Mouse (Mus musculus): ENCODE results near the gene Gm26938. TPM values are rescaled to one million over a fixed set of nuclear protein-coding genes. Genes with fewer than 3 reads are reported as not detected.

Gm26938 gene
- 0.72 TPM in 1 of 2 replicates, not detected in the other for polyA plus RNA-seq (2015; fragmentation: Nextera tagmentation; extraction: Ambion mirVana)

GRCm38 (mm10) chr5:139826357-139827055, at the start of gene Gm26938, which contains the start of gene Psmg3:
Gene Gm26938 (minus strand): TSS chr5:139826407.
Gene Psmg3 (minus strand): TSS chr5:139826885.
- Histone ChIP-seq H3K9me3 (ENCODE audit: low read length) (no peaks in the 10 kb centered on the region), H3K4me3 (ENCODE audit: low read length) (peak within 1 kb of the TSS; percentile 93), H3K9ac (replicated peaks; ENCODE audit: low read length) (peak within 1 kb of the TSS; percentile 90), H3K27me3 (ENCODE audit: insufficient read depth, low read length) (no peaks in the 10 kb centered on the region), H3K4me2 (replicated peaks; ENCODE audit: low read depth, low read length) (peak within 1 kb of the TSS; percentile 95), H3K36me3 (ENCODE audit: insufficient read depth, low read length) (peaks cover 11% of the 10 kb centered on the region), H3K27ac (ENCODE audit: low read length) (peak within 1 kb of the TSS; percentile 63; the same call in 1 of the 2 replicates), H3K4me1 (ENCODE audit: insufficient read depth, low read length) (peaks cover 16% of the 10 kb centered on the region)
- peak; percentile 83 for ATAC-seq (ENCODE audit: low FRiP score, low TSS enrichment)
- under 1% methylated on average over 43 of the region's 43 CpGs for WGBS

- no peaks in the 10 kb centered on the region for H3K36me3 ChIP-seq (ENCODE audit: insufficient read depth, low read length)
- no peaks in the 10 kb centered on the region for H3K9me3 ChIP-seq (ENCODE audit: low read length)
- 95% methylated on average over 1 of the region's 1 CpGs for WGBS
- H3K9ac ChIP-seq (replicated peaks; ENCODE audit: low read length): no peak overlapping the region
- no peaks in the 10 kb centered on the region for H3K27me3 ChIP-seq (ENCODE audit: insufficient read depth, low read length)
- no peak overlapping the region for H3K4me3 ChIP-seq (ENCODE audit: low read length)
- no peak overlapping the region for H3K27ac ChIP-seq (ENCODE audit: low read length)
- H3K4me2 ChIP-seq (replicated peaks; ENCODE audit: low read depth, low read length): no peak overlapping the region
- no peak for ATAC-seq (ENCODE audit: low FRiP score, low TSS enrichment)
- no peaks in the 10 kb centered on the region for H3K4me1 ChIP-seq (ENCODE audit: insufficient read depth, low read length)
These were observed 45.3 kb upstream of the Gm26938 start for GRCm38 (mm10) chr5:139871526-139871925.

DNA sequence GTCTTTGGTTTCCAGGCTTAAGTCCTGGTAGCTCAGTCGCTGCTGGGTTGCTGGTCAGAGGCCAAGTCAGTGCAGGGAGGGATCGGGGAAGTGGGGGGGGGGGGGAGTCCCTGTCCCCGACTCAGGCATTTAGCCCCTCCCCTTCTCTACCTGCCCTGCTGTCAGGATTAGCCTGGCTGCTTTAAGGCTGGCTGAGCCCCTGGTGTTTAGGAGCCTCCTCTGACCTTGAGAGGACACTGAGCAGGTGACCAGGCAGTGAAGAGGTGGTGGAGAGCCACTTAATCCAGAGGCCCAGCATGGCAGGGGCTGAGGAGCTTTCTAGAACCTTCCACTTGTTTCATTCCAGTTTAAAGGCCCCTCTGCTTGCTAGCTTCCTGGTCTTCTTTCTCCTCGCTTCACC, 44.7 kb upstream of the Gm26938 start:
- ATAC-seq (ENCODE audit: low FRiP score, low TSS enrichment): no peak
- Histone ChIP-seq H3K27me3 (ENCODE audit: insufficient read depth, low read length) (no peaks in the 10 kb centered on the region), H3K27ac (ENCODE audit: low read length) (no peak overlapping the region), H3K36me3 (ENCODE audit: insufficient read depth, low read length) (no peaks in the 10 kb centered on the region), H3K4me3 (ENCODE audit: low read length) (no peak overlapping the region), H3K4me2 (replicated peaks; ENCODE audit: low read depth, low read length) (no peak overlapping the region), H3K9me3 (ENCODE audit: low read length) (no peaks in the 10 kb centered on the region), H3K4me1 (ENCODE audit: insufficient read depth, low read length) (no peaks in the 10 kb centered on the region), H3K9ac (replicated peaks; ENCODE audit: low read length) (no peak overlapping the region)
- 22% methylated on average over 4 of the region's 4 CpGs for WGBS

DNA sequence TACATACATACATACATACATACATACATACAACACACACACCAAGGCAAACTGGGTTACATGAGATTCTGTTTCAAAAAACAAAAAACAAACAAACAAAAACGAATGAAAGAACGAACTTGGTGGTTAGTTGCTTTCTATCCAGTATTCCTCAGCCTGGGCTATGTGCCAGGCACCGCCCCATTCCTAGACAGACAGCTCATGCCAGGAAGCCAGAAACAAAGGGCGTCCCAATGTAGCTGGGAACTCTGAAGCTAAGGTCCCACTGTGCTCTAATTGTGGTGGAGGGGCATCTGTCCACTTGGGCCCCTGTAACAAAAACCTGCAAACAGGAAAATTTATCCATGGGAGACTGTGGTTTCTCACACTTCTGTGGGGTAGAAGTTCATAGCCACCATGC, 36.6 kb upstream of the Gm26938 start:
- no peaks in the 10 kb centered on the region for H3K27me3 ChIP-seq (ENCODE audit: insufficient read depth, low read length)
- ATAC-seq (ENCODE audit: low FRiP score, low TSS enrichment): no peak
- H3K9me3 ChIP-seq (ENCODE audit: low read length): no peaks in the 10 kb centered on the region
- H3K36me3 ChIP-seq (ENCODE audit: insufficient read depth, low read length): no peaks in the 10 kb centered on the region
- H3K4me3 ChIP-seq (ENCODE audit: low read length): no peak overlapping the region
- no peak overlapping the region for H3K4me2 ChIP-seq (replicated peaks; ENCODE audit: low read depth, low read length)
- no peak overlapping the region for H3K9ac ChIP-seq (replicated peaks; ENCODE audit: low read length)
- H3K27ac ChIP-seq (ENCODE audit: low read length): no peak overlapping the region
- whole genome bisulfite sequencing: 54% methylated on average over 4 of the region's 4 CpGs
- no peaks in the 10 kb centered on the region for H3K4me1 ChIP-seq (ENCODE audit: insufficient read depth, low read length)

GRCm38 (mm10) chr5:139860328-139861104, 34.3 kb upstream of the Gm26938 start:
- Histone ChIP-seq H3K9ac (replicated peaks; ENCODE audit: low read length) (0 out of 2 replicates have a peak overlapping the region, but pooled peaks have one; percentile 15), H3K4me3 (ENCODE audit: low read length) (no peak overlapping the region), H3K27me3 (ENCODE audit: insufficient read depth, low read length) (no peaks in the 10 kb centered on the region), H3K4me1 (ENCODE audit: insufficient read depth, low read length) (no peaks in the 10 kb centered on the region), H3K4me2 (replicated peaks; ENCODE audit: low read depth, low read length) (no peak overlapping the region), H3K36me3 (ENCODE audit: insufficient read depth, low read length) (no peaks in the 10 kb centered on the region), H3K27ac (ENCODE audit: low read length) (no peak overlapping the region), H3K9me3 (ENCODE audit: low read length) (no peaks in the 10 kb centered on the region)
- WGBS: 30% methylated on average over 15 of the region's 15 CpGs
- ATAC-seq (ENCODE audit: low FRiP score, low TSS enrichment): no peak

DNA sequence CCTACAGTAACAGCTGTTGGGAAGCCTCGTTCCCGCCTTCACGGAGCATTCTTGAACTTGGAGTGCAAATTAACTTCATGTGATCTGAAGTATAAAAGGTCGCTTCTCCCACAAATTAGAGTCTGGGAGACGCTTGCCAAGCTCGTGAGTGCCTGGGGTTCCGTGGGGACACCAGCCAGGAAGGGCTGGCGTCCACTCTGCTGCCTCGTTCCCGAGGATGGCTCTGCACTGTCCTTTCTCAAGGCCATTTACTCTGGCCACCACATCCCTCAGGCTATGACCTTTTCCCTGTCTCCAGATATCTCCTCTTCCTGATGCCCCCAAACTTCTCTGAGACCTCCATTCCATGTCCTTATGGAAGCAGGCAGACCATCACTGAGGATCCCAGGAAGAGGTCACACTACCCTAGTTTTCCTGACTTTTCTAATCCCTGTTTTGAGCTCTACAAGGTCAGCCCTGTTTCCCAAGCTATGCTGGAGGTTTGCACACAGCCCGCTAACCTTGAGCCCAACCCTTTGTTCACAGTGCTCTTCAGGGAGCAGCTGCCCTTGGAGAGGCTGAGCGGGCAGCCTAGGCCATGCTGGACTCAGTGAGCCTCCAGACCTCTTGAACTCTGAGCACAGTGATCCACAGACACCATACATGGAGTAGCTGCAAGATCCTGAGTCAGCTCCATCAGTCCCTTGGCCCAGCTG, 23.6 kb upstream of the Gm26938 start:
- 68% methylated on average over 12 of the region's 12 CpGs for WGBS
- Histone ChIP-seq H3K4me3 (ENCODE audit: low read length) (no peak overlapping the region), H3K4me2 (replicated peaks; ENCODE audit: low read depth, low read length) (no peak overlapping the region), H3K27ac (ENCODE audit: low read length) (no peak overlapping the region), H3K4me1 (ENCODE audit: insufficient read depth, low read length) (no peaks in the 10 kb centered on the region), H3K36me3 (ENCODE audit: insufficient read depth, low read length) (no peaks in the 10 kb centered on the region), H3K27me3 (ENCODE audit: insufficient read depth, low read length) (no peaks in the 10 kb centered on the region), H3K9me3 (ENCODE audit: low read length) (peaks cover 6% of the 10 kb centered on the region), H3K9ac (replicated peaks; ENCODE audit: low read length) (no peak overlapping the region)
- ATAC-seq (ENCODE audit: low FRiP score, low TSS enrichment): no peak

- Histone ChIP-seq H3K27me3 (ENCODE audit: insufficient read depth, low read length) (no peaks in the 10 kb centered on the region), H3K9me3 (ENCODE audit: low read length) (peaks cover 2% of the 10 kb centered on the region; the same call in 1 of the 2 replicates), H3K4me2 (replicated peaks; ENCODE audit: low read depth, low read length) (no peak overlapping the region), H3K4me1 (ENCODE audit: insufficient read depth, low read length) (no peaks in the 10 kb centered on the region), H3K9ac (replicated peaks; ENCODE audit: low read length) (no peak overlapping the region), H3K4me3 (ENCODE audit: low read length) (no peak overlapping the region), H3K36me3 (ENCODE audit: insufficient read depth, low read length) (no peaks in the 10 kb centered on the region), H3K27ac (ENCODE audit: low read length) (no peak overlapping the region)
- WGBS: 49% methylated on average over 3 of the region's 3 CpGs
- ATAC-seq (ENCODE audit: low FRiP score, low TSS enrichment): no peak
These were observed 12.9 kb upstream of the Gm26938 start for GRCm38 (mm10) chr5:139839142-139839541.

DNA sequence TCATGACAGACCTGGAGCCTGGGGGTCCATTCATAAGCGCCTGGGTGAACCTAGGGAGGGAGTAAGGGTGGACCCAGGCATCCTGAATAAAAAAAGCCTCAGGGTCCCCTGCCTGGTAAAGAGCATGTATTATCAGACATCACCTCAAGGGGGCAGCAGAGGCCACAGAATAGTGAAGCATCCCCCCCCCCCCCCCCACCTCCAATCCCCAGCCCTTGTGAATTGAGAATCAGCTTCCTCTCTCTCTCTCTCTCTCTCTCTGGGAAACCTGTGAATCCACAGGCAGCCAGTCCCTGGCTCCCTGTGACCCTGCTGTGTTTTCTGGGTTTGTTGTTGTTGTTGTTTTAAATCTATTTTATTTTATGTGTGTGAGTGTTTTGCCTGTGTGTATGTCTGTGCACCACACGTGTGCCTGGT, 12.3 kb upstream of the Gm26938 start:
- peak; percentile 69; the same call in 1 of the 2 replicates for ATAC-seq (ENCODE audit: low FRiP score, low TSS enrichment)
- H3K36me3 ChIP-seq (ENCODE audit: insufficient read depth, low read length): no peaks in the 10 kb centered on the region
- WGBS: 18% methylated on average over 2 of the region's 2 CpGs

DNA sequence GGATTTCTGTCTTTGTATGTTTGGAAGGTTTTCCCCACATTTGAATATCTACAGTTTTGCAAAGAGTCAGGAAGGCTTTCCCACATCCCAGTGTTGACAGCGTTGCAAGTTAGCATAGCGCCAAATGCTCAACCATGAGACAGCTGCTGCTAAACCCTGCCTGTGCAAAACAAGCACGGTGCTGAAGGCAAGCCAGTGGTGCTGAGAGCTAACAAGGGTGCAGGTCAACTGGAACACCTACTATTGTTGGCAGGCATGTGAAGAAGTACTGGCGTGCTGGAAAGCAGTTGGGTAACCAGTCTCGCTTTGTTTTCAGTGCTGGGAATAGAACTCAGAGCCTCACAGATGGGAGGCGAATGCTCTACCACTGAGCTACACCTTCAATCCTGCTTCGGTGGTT, 9.5 kb upstream of the Gm26938 start:
- H3K9ac ChIP-seq (replicated peaks; ENCODE audit: low read length): no peak overlapping the region

More for the DNA sequence above, 12.3 kb upstream of the Gm26938 start:
- no peak overlapping the region for H3K4me3 ChIP-seq (ENCODE audit: low read length)
- H3K9me3 ChIP-seq (ENCODE audit: low read length): no peaks in the 10 kb centered on the region
- H3K4me1 ChIP-seq (ENCODE audit: insufficient read depth, low read length): no peaks in the 10 kb centered on the region
- no peak overlapping the region for H3K9ac ChIP-seq (replicated peaks; ENCODE audit: low read length)
- H3K4me2 ChIP-seq (replicated peaks; ENCODE audit: low read depth, low read length): no peak overlapping the region
- H3K27me3 ChIP-seq (ENCODE audit: insufficient read depth, low read length): no peaks in the 10 kb centered on the region
- no peak overlapping the region for H3K27ac ChIP-seq (ENCODE audit: low read length)

More for the DNA sequence above, 9.5 kb upstream of the Gm26938 start:
- no peaks in the 10 kb centered on the region for H3K27me3 ChIP-seq (ENCODE audit: insufficient read depth, low read length)
- H3K27ac ChIP-seq (ENCODE audit: low read length): no peak overlapping the region
- no peaks in the 10 kb centered on the region for H3K9me3 ChIP-seq (ENCODE audit: low read length)
- WGBS: 79% methylated on average over 7 of the region's 7 CpGs
- no peak overlapping the region for H3K4me2 ChIP-seq (replicated peaks; ENCODE audit: low read depth, low read length)
- no peak overlapping the region for H3K4me3 ChIP-seq (ENCODE audit: low read length)
- H3K36me3 ChIP-seq (ENCODE audit: insufficient read depth, low read length): no peaks in the 10 kb centered on the region
- H3K4me1 ChIP-seq (ENCODE audit: insufficient read depth, low read length): no peaks in the 10 kb centered on the region
- ATAC-seq (ENCODE audit: low FRiP score, low TSS enrichment): no peak
